Mouse (Mus musculus) G1E (cell line): ENCODE data around the gene Asb18.

Source experiments
- CTCF ChIP-seq: IDR thresholded peaks from 2 replicates; pipeline ENCODE4 v1.5.1; 2012; ENCODE audit warnings: low read depth, low read length, inconsistent platforms, mixed read lengths
- GATA1 ChIP-seq: IDR thresholded peaks from 2 replicates; pipeline ENCODE4 v1.6.1; 2012; ENCODE audit warnings: borderline replicate concordance, low read length, inconsistent platforms, mixed read lengths

DNA sequence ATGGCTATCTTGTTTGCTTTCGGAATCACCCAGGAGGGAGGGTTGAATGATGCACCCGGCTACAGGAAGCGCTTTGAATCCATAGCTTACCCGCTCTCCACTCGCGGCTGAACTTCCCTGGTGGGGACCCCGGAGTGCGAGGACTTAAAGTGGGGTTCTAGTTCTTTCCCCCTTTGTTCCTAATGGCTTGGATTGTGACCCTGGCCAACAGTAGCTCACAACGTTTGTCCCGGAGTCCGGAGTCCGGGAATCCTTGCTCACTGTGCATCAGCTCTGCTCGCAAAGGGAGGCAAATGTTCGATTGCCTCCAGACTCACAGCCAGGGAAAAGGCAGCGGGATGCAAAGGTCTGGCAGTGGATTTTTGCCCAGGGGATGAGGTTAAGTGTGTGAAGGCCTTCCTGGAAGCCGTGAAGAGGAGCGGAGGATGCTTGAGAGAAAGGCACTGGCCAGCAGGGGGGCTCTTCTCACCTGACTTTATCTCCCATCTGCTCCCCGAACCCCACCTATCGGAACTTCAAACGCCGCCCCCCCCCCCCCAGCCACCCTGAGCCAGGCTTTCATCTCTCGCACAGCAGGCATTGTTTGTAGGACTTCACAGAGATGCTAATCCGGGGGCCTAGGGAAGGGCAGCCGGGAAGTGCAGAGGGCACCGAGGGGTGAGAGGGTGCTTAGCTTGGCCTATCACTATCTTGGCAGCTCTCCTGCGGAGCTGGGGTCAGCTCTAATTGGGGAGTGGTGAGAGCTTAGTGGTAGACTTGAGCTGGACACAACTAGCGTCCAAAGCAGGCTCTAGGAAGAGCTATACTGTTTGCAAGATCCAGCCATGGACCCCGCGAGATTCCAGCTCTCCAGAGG is 78.7 kb downstream of the Asb18 start:
- TF ChIP-seq CTCF: no peak
- no peak for TF ChIP-seq GATA1
